Mouse (Mus musculus) hindbrain, embryonic 11.5 days (tissue): ENCODE measurements around the gene Pcyt1a. TPM values are rescaled to one million over a fixed set of nuclear protein-coding genes. Genes with fewer than 3 reads are reported as not detected.

Experiments
- ATAC-seq: fragments of 200-750 bp; cut with Nextera tagmentation; 2 replicates; pipeline ENCODE4 v1.8.0; 2017; ENCODE audit warnings: mild to moderate bottlenecking, moderate TSS enrichment, moderate library complexity; ENCODE audit not compliant: low FRiP score
- DNase-seq: peaks from one replicate; pipeline ENCODE4 v3.0.0-alpha.2; 2015; ENCODE audit warnings: low spot score
- H3K27ac ChIP-seq: fragments of 300-500 bp; sonication (generic); 2 replicates; pipeline ENCODE4 v1.5.1; 2014; ENCODE audit warnings: mild to moderate bottlenecking, low read depth, low read length
- H3K27me3 ChIP-seq: fragments of 300-500 bp; sonication (generic); 2 replicates; pipeline ENCODE4 v1.6.1; 2014; ENCODE audit warnings: mild to moderate bottlenecking, low read length, moderate library complexity, mixed read lengths; ENCODE audit not compliant: control insufficient read depth, insufficient read depth
- H3K36me3 ChIP-seq: fragments of 300-500 bp; sonication (generic); 2 replicates; pipeline ENCODE4 v1.6.1; 2014; ENCODE audit warnings: mild to moderate bottlenecking, low read length, moderate library complexity, mixed read lengths; ENCODE audit not compliant: control insufficient read depth, insufficient read depth
- H3K4me1 ChIP-seq: fragments of 300-500 bp; sonication (generic); replicated peaks from 2 replicates; pipeline ENCODE4 v1.6.1; 2014; ENCODE audit warnings: low read length, mixed read lengths; ENCODE audit not compliant: control insufficient read depth, insufficient read depth
- H3K4me2 ChIP-seq: fragments of 300-500 bp; sonication (generic); replicated peaks from 2 replicates; pipeline ENCODE4 v1.6.1; 2014; ENCODE audit warnings: mild to moderate bottlenecking, low read depth, low read length
- H3K4me3 ChIP-seq: fragments of 300-500 bp; sonication (generic); 2 replicates; pipeline ENCODE4 v1.5.1; 2014; ENCODE audit warnings: low read depth, low read length
- H3K9ac ChIP-seq: fragments of 300-500 bp; sonication (generic); 2 replicates; pipeline ENCODE4 v1.6.1; 2014; ENCODE audit warnings: low read depth, low read length
- H3K9me3 ChIP-seq: fragments of 300-500 bp; sonication (generic); 2 replicates; pipeline ENCODE4 v1.6.1; 2016; ENCODE audit warnings: low read length; ENCODE audit not compliant: control insufficient read depth
- WGBS: fragments of 180-500 bp; shearing (Covaris S2); extraction: QIAGEN DNeasy Blood & Tissue Kit; methylation state at CpG from one replicate; pipeline ENCODE4 v1.1.7; 2014; 5-methylcytosine and 5-hydroxymethylcytosine counted together
- polyA plus RNA-seq: library from polyadenylated mRNA; unstranded; fragments of >200 nt; fragmentation: Nextera tagmentation; extraction: Ambion mirVana; gene quantifications from 2 replicates; pipeline ENCODE4 v1.2.1, GENCODE M21; 2014

The Pcyt1a gene
- polyA plus RNA-seq, result 41.8 and 41.9 TPM in 2 replicates

- no peaks in the 10 kb centered on the region for H3K9me3 ChIP-seq
- DNase-seq (peak; percentile 95), ATAC-seq (peak; percentile 97)
- under 1% methylated on average over 53 of the region's 54 CpGs for WGBS
- peak within 1 kb of the TSS; percentile 80 for H3K9ac ChIP-seq
- peak within 1 kb of the TSS; percentile 86 for H3K27ac ChIP-seq
- peak within 1 kb of the TSS; percentile 77 for H3K4me3 ChIP-seq
- H3K4me1 ChIP-seq, result no peaks in the 10 kb centered on the region
- H3K36me3 ChIP-seq, result no peaks in the 10 kb centered on the region
- peak within 1 kb of the TSS; percentile 91 for H3K4me2 ChIP-seq
- H3K27me3 ChIP-seq, result no peaks in the 10 kb centered on the region
Measured at GRCm38 (mm10) chr16:32430474-32431046, at the start of gene Pcyt1a. Gene Pcyt1a (plus strand): TSS chr16:32430921.

- ATAC-seq, result no peak
- DNase-seq, result no peak
- Histone ChIP-seq H3K27me3 (no peaks in the 10 kb centered on the region), H3K36me3 (0 out of 2 replicates have a peak, but pooled peaks cover 7% of the 10 kb centered on the region), H3K4me1 (no peaks in the 10 kb centered on the region), H3K27ac (no peak overlapping the region), H3K9ac (no peak overlapping the region), H3K4me3 (no peak overlapping the region), H3K9me3 (no peaks in the 10 kb centered on the region), H3K4me2 (no peak overlapping the region)
Measured at GRCm38 (mm10) chr16:32382901-32383300, 47.8 kb upstream of the Pcyt1a start.

- H3K9ac ChIP-seq, result no peak overlapping the region
- no peaks in the 10 kb centered on the region for H3K9me3 ChIP-seq
- H3K4me3 ChIP-seq, result no peak overlapping the region
- no peaks in the 10 kb centered on the region for H3K27me3 ChIP-seq
- ATAC-seq (no peak), DNase-seq (no peak)
- no peaks in the 10 kb centered on the region for H3K4me1 ChIP-seq
- no peak overlapping the region for H3K27ac ChIP-seq
- WGBS, result 97% methylated on average over 2 of the region's 2 CpGs
- no peak overlapping the region for H3K4me2 ChIP-seq
- 0 out of 2 replicates have a peak, but pooled peaks cover 3% of the 10 kb centered on the region for H3K36me3 ChIP-seq
Measured at GRCm38 (mm10) chr16:32384885-32385284, 45.8 kb upstream of the Pcyt1a start.

GRCm38 (mm10) chr16:32386826-32387225 lies 43.9 kb upstream of the Pcyt1a start:
- H3K4me2 ChIP-seq, result no peak overlapping the region
- no peaks in the 10 kb centered on the region for H3K27me3 ChIP-seq
- ATAC-seq (no peak), DNase-seq (no peak)
- H3K27ac ChIP-seq, result no peak overlapping the region
- WGBS, result 97% methylated on average over 3 of the region's 3 CpGs
- H3K9me3 ChIP-seq, result no peaks in the 10 kb centered on the region
- 0 out of 2 replicates have a peak, but pooled peaks cover 3% of the 10 kb centered on the region for H3K36me3 ChIP-seq
- H3K4me3 ChIP-seq, result no peak overlapping the region
- no peak overlapping the region for H3K9ac ChIP-seq
- no peaks in the 10 kb centered on the region for H3K4me1 ChIP-seq

GRCm38 (mm10) chr16:32389049-32389448 lies 41.7 kb upstream of the Pcyt1a start:
- H3K27ac ChIP-seq, result no peak overlapping the region
- no peak overlapping the region for H3K9ac ChIP-seq
- no peaks in the 10 kb centered on the region for H3K4me1 ChIP-seq
- no peak for DNase-seq
- no peak overlapping the region for H3K4me3 ChIP-seq
- 0 out of 2 replicates have a peak, but pooled peaks cover 3% of the 10 kb centered on the region for H3K36me3 ChIP-seq
- no peaks in the 10 kb centered on the region for H3K27me3 ChIP-seq
- H3K4me2 ChIP-seq, result no peak overlapping the region
- no peaks in the 10 kb centered on the region for H3K9me3 ChIP-seq
- no peak for ATAC-seq

GRCm38 (mm10) chr16:32389841-32390240 lies 40.9 kb upstream of the Pcyt1a start:
- WGBS, result 93% methylated on average over 3 of the region's 3 CpGs
- no peaks in the 10 kb centered on the region for H3K4me1 ChIP-seq
- H3K4me2 ChIP-seq, result no peak overlapping the region
- DNase-seq (no peak), ATAC-seq (no peak)
- H3K4me3 ChIP-seq, result no peak overlapping the region
- no peak overlapping the region for H3K9ac ChIP-seq
- no peaks in the 10 kb centered on the region for H3K9me3 ChIP-seq
- H3K27me3 ChIP-seq, result no peaks in the 10 kb centered on the region
- H3K36me3 ChIP-seq, result no peaks in the 10 kb centered on the region
- H3K27ac ChIP-seq, result no peak overlapping the region

GRCm38 (mm10) chr16:32390882-32391281 lies 39.8 kb upstream of the Pcyt1a start:
- H3K36me3 ChIP-seq, result no peaks in the 10 kb centered on the region
- H3K4me3 ChIP-seq, result no peak overlapping the region
- WGBS, result 90% methylated on average over 3 of the region's 3 CpGs
- ATAC-seq (no peak), DNase-seq (no peak)
- no peak overlapping the region for H3K27ac ChIP-seq
- no peak overlapping the region for H3K9ac ChIP-seq
- no peaks in the 10 kb centered on the region for H3K9me3 ChIP-seq
- H3K4me1 ChIP-seq, result no peaks in the 10 kb centered on the region
- H3K4me2 ChIP-seq, result no peak overlapping the region
- no peaks in the 10 kb centered on the region for H3K27me3 ChIP-seq

GRCm38 (mm10) chr16:32395679-32396540 lies 34.8 kb upstream of the Pcyt1a start:
- Histone ChIP-seq H3K9me3 (no peaks in the 10 kb centered on the region), H3K4me2 (no peak overlapping the region), H3K36me3 (no peaks in the 10 kb centered on the region), H3K27ac (no peak overlapping the region), H3K27me3 (no peaks in the 10 kb centered on the region), H3K9ac (no peak overlapping the region), H3K4me1 (no peaks in the 10 kb centered on the region), H3K4me3 (no peak overlapping the region)
- WGBS, result 76% methylated on average over 6 of the region's 6 CpGs
- ATAC-seq (no peak), DNase-seq (no peak)

GRCm38 (mm10) chr16:32396541-32396835 lies 34.2 kb upstream of the Pcyt1a start:
- Histone ChIP-seq H3K4me1 (no peaks in the 10 kb centered on the region), H3K27me3 (no peaks in the 10 kb centered on the region), H3K36me3 (no peaks in the 10 kb centered on the region), H3K4me2 (no peak overlapping the region), H3K4me3 (no peak overlapping the region), H3K9ac (no peak overlapping the region), H3K9me3 (no peaks in the 10 kb centered on the region), H3K27ac (no peak overlapping the region)
- 70% methylated on average over 3 of the region's 3 CpGs for WGBS
- DNase-seq (no peak), ATAC-seq (no peak)
